Mouse (Mus musculus) neural tube, embryonic 12.5 days (tissue): ENCODE data around the gene Tmem231. TPM values are rescaled to one million over a fixed set of nuclear protein-coding genes. Genes with fewer than 3 reads are reported as not detected.

Source experiments
- ATAC-seq: fragments of 200-750 bp; cut with Nextera tagmentation; 2 replicates; pipeline ENCODE4 v1.8.0; 2017; ENCODE audit warnings: low read depth, mild to moderate bottlenecking, moderate TSS enrichment, moderate library complexity; ENCODE audit not compliant: low FRiP score
- H3K27ac ChIP-seq: fragments of 300-500 bp; sonication (generic); 2 replicates; pipeline ENCODE4 v1.5.1; 2016
- H3K27me3 ChIP-seq: fragments of 300-500 bp; sonication (generic); replicated peaks from 2 replicates; pipeline ENCODE4 v1.6.1; 2016; ENCODE audit warnings: mild to moderate bottlenecking
- H3K36me3 ChIP-seq: fragments of 300-500 bp; sonication (generic); 2 replicates; pipeline ENCODE4 v1.6.1; 2016; ENCODE audit warnings: mild to moderate bottlenecking
- H3K4me1 ChIP-seq: fragments of 300-500 bp; sonication (generic); 2 replicates; pipeline ENCODE4 v1.6.1; 2016
- H3K4me2 ChIP-seq: fragments of 300-500 bp; sonication (generic); replicated peaks from 2 replicates; pipeline ENCODE4 v1.6.1; 2016; ENCODE audit warnings: mild to moderate bottlenecking
- H3K4me3 ChIP-seq: fragments of 300-500 bp; sonication (generic); 2 replicates; pipeline ENCODE4 v1.5.1; 2016
- H3K9ac ChIP-seq: fragments of 300-500 bp; sonication (generic); 2 replicates; pipeline ENCODE4 v1.6.1; 2016; ENCODE audit warnings: mild to moderate bottlenecking
- H3K9me3 ChIP-seq: fragments of 300-500 bp; sonication (generic); 2 replicates; pipeline ENCODE4 v1.6.1; 2016; ENCODE audit warnings: mild to moderate bottlenecking
- WGBS: fragments of 180-500 bp; shearing (Covaris S2); methylation state at CpG from one replicate; pipeline ENCODE4 v1.1.7; 2016; 5-methylcytosine and 5-hydroxymethylcytosine counted together
- polyA plus RNA-seq: library from polyadenylated mRNA; unstranded; fragments of >200 nt; fragmentation: Nextera tagmentation; extraction: Ambion mirVana; gene quantifications from 2 replicates; pipeline ENCODE4 v1.2.1, GENCODE M21; 2016

Tmem231 gene
- polyA plus RNA-seq, 1 experiment from 2014 or later = 16.3 TPM

GRCm38 (mm10) chr8:111865857-111866256 lies 67.8 kb downstream of the Tmem231 start:
- H3K9me3 ChIP-seq = no peaks in the 10 kb centered on the region
- no peak overlapping the region for H3K9ac ChIP-seq
- peaks cover 5% of the 10 kb centered on the region; the same call in 1 of the 2 replicates for H3K36me3 ChIP-seq
- H3K4me3 ChIP-seq = no peak overlapping the region
- ATAC-seq = no peak
- no peak overlapping the region for H3K27ac ChIP-seq
- no peak overlapping the region for H3K4me2 ChIP-seq
- no peaks in the 10 kb centered on the region for H3K4me1 ChIP-seq
- WGBS = 88% methylated on average over 6 of the region's 6 CpGs
- no peaks in the 10 kb centered on the region for H3K27me3 ChIP-seq

- Histone ChIP-seq H3K36me3 (peaks cover 5% of the 10 kb centered on the region; the same call in 1 of the 2 replicates), H3K27me3 (no peaks in the 10 kb centered on the region), H3K4me3 (no peak overlapping the region), H3K4me2 (no peak overlapping the region), H3K9ac (no peak overlapping the region), H3K4me1 (no peaks in the 10 kb centered on the region), H3K27ac (no peak overlapping the region), H3K9me3 (no peaks in the 10 kb centered on the region)
- 94% methylated on average over 8 of the region's 8 CpGs for WGBS
- ATAC-seq = no peak
Measured at GRCm38 (mm10) chr8:111865130-111865852, 68.4 kb downstream of the Tmem231 start.

- no peak overlapping the region for H3K9ac ChIP-seq
- H3K4me3 ChIP-seq = no peak overlapping the region
- H3K4me2 ChIP-seq = no peak overlapping the region
- no peaks in the 10 kb centered on the region for H3K4me1 ChIP-seq
- H3K36me3 ChIP-seq = peaks cover 5% of the 10 kb centered on the region; the same call in 1 of the 2 replicates
- no peak overlapping the region for H3K27ac ChIP-seq
- H3K9me3 ChIP-seq = no peaks in the 10 kb centered on the region
- WGBS = 92% methylated on average over 8 of the region's 8 CpGs
- no peak for ATAC-seq
- no peaks in the 10 kb centered on the region for H3K27me3 ChIP-seq
Measured at GRCm38 (mm10) chr8:111864648-111865047, 69.0 kb downstream of the Tmem231 start.

GRCm38 (mm10) chr8:111863280-111863679 lies 70.4 kb downstream of the Tmem231 start:
- Histone ChIP-seq H3K27ac (no peak overlapping the region), H3K27me3 (no peaks in the 10 kb centered on the region), H3K9ac (no peak overlapping the region), H3K4me2 (no peak overlapping the region), H3K36me3 (peaks cover 5% of the 10 kb centered on the region; the same call in 1 of the 2 replicates), H3K9me3 (no peaks in the 10 kb centered on the region), H3K4me1 (no peaks in the 10 kb centered on the region), H3K4me3 (no peak overlapping the region)
- 85% methylated on average over 4 of the region's 4 CpGs for WGBS
- no peak for ATAC-seq

Other genes with a start within 250 kb of the Tmem231 start
- gene Ctrb1, start 242.9 kb downstream of the Tmem231 start, polyA plus RNA-seq = not detected in 2 replicates
- gene Bcar1, start 190.1 kb downstream of the Tmem231 start, polyA plus RNA-seq = 55.9 and 61.5 TPM in 2 replicates
- gene Cfdp1, start 79.6 kb downstream of the Tmem231 start, polyA plus RNA-seq = 177 and 201 TPM in 2 replicates
- 6.0 and 7.8 TPM in 2 replicates for gene Tmem170, start 57.1 kb downstream of the Tmem231 start, polyA plus RNA-seq
- gene Chst5, start 23.4 kb downstream of the Tmem231 start, polyA plus RNA-seq = 4.8 and 4.9 TPM in 2 replicates
- 377 and 381 TPM in 2 replicates for gene Gabarapl2, start 6.8 kb upstream of the Tmem231 start, polyA plus RNA-seq
- 9.9 and 11.1 TPM in 2 replicates for gene Adat1, start 58.4 kb upstream of the Tmem231 start, polyA plus RNA-seq
- gene Kars, start 77.4 kb upstream of the Tmem231 start, polyA plus RNA-seq = 193 and 198 TPM in 2 replicates
- gene Terf2ip, start 77.5 kb upstream of the Tmem231 start, polyA plus RNA-seq = 44.9 and 45.5 TPM in 2 replicates
- gene Gm6793, start 81.2 kb upstream of the Tmem231 start, polyA plus RNA-seq = 0.33 and 0.68 TPM in 2 replicates